ENCODE assay signal across 8 mouse cellular contexts in the genomic region with DNA sequence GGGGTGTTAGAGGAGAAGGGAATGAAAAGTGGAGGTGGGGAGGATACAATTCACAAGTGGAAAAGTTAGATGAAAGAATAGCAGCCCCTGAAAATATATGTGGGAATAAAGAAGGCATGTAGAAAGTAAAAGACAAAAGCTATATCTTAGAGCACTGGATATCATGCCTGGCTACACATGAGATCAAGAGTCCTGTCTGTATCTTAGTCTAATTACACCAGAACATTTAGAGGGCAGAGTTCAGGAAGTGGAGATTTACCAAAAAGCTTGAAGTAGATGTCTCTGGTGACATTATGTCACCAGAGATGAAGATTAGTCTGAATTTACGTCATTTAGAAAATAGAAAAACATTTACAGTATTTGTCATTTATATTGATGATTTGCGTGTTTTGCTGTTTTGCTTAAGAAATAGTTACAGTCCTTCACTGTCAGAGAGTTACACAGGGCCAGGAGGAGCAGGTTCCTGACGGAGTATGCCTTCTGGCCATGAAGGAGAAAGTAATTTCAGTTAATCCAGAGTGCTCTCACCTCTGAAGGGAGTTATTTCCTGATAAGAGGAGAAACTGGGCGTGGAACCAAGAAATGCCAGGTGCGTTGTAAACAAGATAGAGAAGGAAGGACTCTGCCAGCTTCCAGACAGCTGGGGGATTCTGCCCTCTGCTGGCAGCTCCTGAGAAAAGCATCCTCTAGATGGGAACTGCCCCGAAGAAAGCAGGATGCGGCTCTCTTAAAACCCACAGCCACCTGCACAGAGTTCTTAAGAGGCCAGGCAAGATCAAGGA.
DNase-seq lines count a peak whose midpoint lies in the region; ATAC-seq and TF ChIP-seq lines count a peak whose summit lies in the region.

No protein-coding gene starts in this region.

- intact Hi-C loops in left cerebral cortex, adult 2 months (cut with DNase I): loop anchor here (1.0 to 10.0 kb wide), 2 partner anchors 285 to 708 kb away; no protein-coding TSS in a partner anchor

- peak; percentile 81 for TF ChIP-seq CTCF in left cerebral cortex, adult 2 months (IDR thresholded peaks at IDR 0.05)

- H3K9me3 ChIP-seq in forebrain, embryonic 11.5 days (ENCODE audit: control insufficient read depth, low read length): no peaks in the 10 kb centered on the region
- no peaks in the 10 kb centered on the region for H3K9me3 ChIP-seq in hindbrain, embryonic 13.5 days

- DNase-seq in MN1 (ENCODE audit: low spot score): peak; percentile 53
- DNase-seq in c-Kit-positive CD71-negative TER-119-negative erythroid progenitor cells, embryonic 14.5 days (ENCODE audit: low read depth): peak; percentile 36
- DNase-seq in forebrain, embryonic 11.5 days (ENCODE audit: low spot score): peak; percentile 77
- peak; percentile 61 to 71 for DNase-seq in left cerebral cortex, adult 2 months (ENCODE audit: extremely low spot score in 1 of 2, low spot score in 2 of 2)
- peak; percentile 24 to 32 for DNase-seq in right cerebral cortex, postnatal 36 days (ENCODE audit: low spot score in 2 of 2)
- no peak for DNase-seq in natural killer cell, adult 2 months (ENCODE audit: low spot score in 2 of 2)

- no peak overlapping the region for H3K4me3 ChIP-seq in forebrain, embryonic 11.5 days (ENCODE audit: low read depth, low read length)
- H3K4me3 ChIP-seq in hindbrain, embryonic 13.5 days: no peak overlapping the region
- no peak overlapping the region for H3K4me3 ChIP-seq in left cerebral cortex, adult 2 months

- H3K36me3 ChIP-seq in forebrain, embryonic 11.5 days (ENCODE audit: control insufficient read depth, insufficient read depth, low read length): no peaks in the 10 kb centered on the region
- peaks cover 32% of the 10 kb centered on the region for H3K36me3 ChIP-seq in hindbrain, embryonic 13.5 days

- ATAC-seq in forebrain, embryonic 11.5 days (replicated peaks; ENCODE audit: low FRiP score): peak; percentile 52; the same call in 1 of the 2 replicates
- ATAC-seq in hindbrain, embryonic 13.5 days (ENCODE audit: low FRiP score): peak; percentile 36; the same call in 1 of the 2 replicates
- ATAC-seq in megakaryocyte progenitor cell, adult 5-6 weeks (replicated peaks; ENCODE audit: poor library complexity): peak; percentile 91

- 43% methylated on average over 7 of the region's 7 CpGs for WGBS in forebrain, embryonic 11.5 days
- 36% methylated on average over 7 of the region's 7 CpGs for WGBS in hindbrain, embryonic 13.5 days

- H3K9ac ChIP-seq in forebrain, embryonic 11.5 days (ENCODE audit: low read length): no peak overlapping the region
- H3K9ac ChIP-seq in hindbrain, embryonic 13.5 days: no peak overlapping the region

- H3K4me1 ChIP-seq in forebrain, embryonic 11.5 days (replicated peaks; ENCODE audit: control insufficient read depth, insufficient read depth, low read length): no peaks in the 10 kb centered on the region
- no peaks in the 10 kb centered on the region for H3K4me1 ChIP-seq in hindbrain, embryonic 13.5 days (replicated peaks)

- H3K4me2 ChIP-seq in forebrain, embryonic 11.5 days (ENCODE audit: low read depth, low read length, severe bottlenecking): no peak overlapping the region
- no peak overlapping the region for H3K4me2 ChIP-seq in hindbrain, embryonic 13.5 days

- H3K27me3 ChIP-seq in forebrain, embryonic 11.5 days (ENCODE audit: control insufficient read depth, insufficient read depth, low read length): no peaks in the 10 kb centered on the region
- no peaks in the 10 kb centered on the region for H3K27me3 ChIP-seq in hindbrain, embryonic 13.5 days

- H3K27ac ChIP-seq in forebrain, embryonic 11.5 days (ENCODE audit: low read depth, low read length): no peak overlapping the region
- no peak overlapping the region for H3K27ac ChIP-seq in hindbrain, embryonic 13.5 days
- H3K27ac ChIP-seq in left cerebral cortex, adult 2 months: no peak overlapping the region

Comparison
In these comparisons a context has a peak if more than half of its experiments do, and no peak if none do; other contexts are left out.
1. DNase-seq: peak in MN1 (single experiment), c-Kit-positive CD71-negative TER-119-negative erythroid progenitor cells, embryonic 14.5 days (single experiment), forebrain, embryonic 11.5 days (single experiment), left cerebral cortex, adult 2 months (2 of 2) and right cerebral cortex, postnatal 36 days (2 of 2); none in natural killer cell, adult 2 months (0 of 2).
2. ATAC-seq: peak in every context shown above with its lines; median percentile 91 in megakaryocyte progenitor cell, adult 5-6 weeks; 52 in forebrain, embryonic 11.5 days; 36 in hindbrain, embryonic 13.5 days.